Mouse (Mus musculus) midbrain, embryonic 11.5 days (tissue): ENCODE data around the gene Phc3. TPM values are rescaled to one million over a fixed set of nuclear protein-coding genes. Genes with fewer than 3 reads are reported as not detected.
"Not testable (repeated sequence)": the region's sequence is repeated elsewhere in the genome, so short reads cannot be mapped to it uniquely, and the experiment has no call there.

Experiments used
- ATAC-seq: fragments of 200-750 bp; cut with Nextera tagmentation; 2 replicates; pipeline ENCODE4 v1.8.0; 2017; ENCODE audit warnings: moderate TSS enrichment, moderate library complexity; ENCODE audit not compliant: low FRiP score
- DNase-seq: peaks from one replicate; pipeline ENCODE4 v3.0.0; 2015; ENCODE audit warnings: low spot score; ENCODE audit errors: missing footprints
- H3K27ac ChIP-seq: fragments of 300-500 bp; sonication (generic); 2 replicates; pipeline ENCODE4 v1.5.1; 2014; ENCODE audit warnings: low read depth, low read length
- H3K27me3 ChIP-seq: fragments of 300-500 bp; sonication (generic); 2 replicates; pipeline ENCODE4 v1.6.1; 2014; ENCODE audit warnings: mild to moderate bottlenecking, low read length, moderate library complexity, mixed read lengths; ENCODE audit not compliant: control insufficient read depth, insufficient read depth
- H3K36me3 ChIP-seq: fragments of 300-500 bp; sonication (generic); 2 replicates; pipeline ENCODE4 v1.6.1; 2014; ENCODE audit warnings: mild to moderate bottlenecking, low read length, moderate library complexity, mixed read lengths; ENCODE audit not compliant: control insufficient read depth, insufficient read depth
- H3K4me1 ChIP-seq: fragments of 300-500 bp; sonication (generic); 2 replicates; pipeline ENCODE4 v1.6.1; 2014; ENCODE audit warnings: low read length; ENCODE audit not compliant: control insufficient read depth, insufficient read depth
- H3K4me2 ChIP-seq: fragments of 300-500 bp; sonication (generic); 2 replicates; pipeline ENCODE4 v1.6.1; 2014; ENCODE audit warnings: mild to moderate bottlenecking, moderate library complexity
- H3K4me3 ChIP-seq: fragments of 300-500 bp; sonication (generic); 2 replicates; pipeline ENCODE4 v1.5.1; 2014; ENCODE audit warnings: low read depth, low read length
- H3K9ac ChIP-seq: fragments of 300-500 bp; sonication (generic); 2 replicates; pipeline ENCODE4 v1.6.1; 2014; ENCODE audit warnings: low read length
- H3K9me3 ChIP-seq: fragments of 300-500 bp; sonication (generic); 2 replicates; pipeline ENCODE4 v1.6.1; 2016; ENCODE audit warnings: low read length; ENCODE audit not compliant: control insufficient read depth
- WGBS: fragments of 180-500 bp; shearing (Covaris S2); extraction: QIAGEN DNeasy Blood & Tissue Kit; methylation state at CpG from one replicate; pipeline ENCODE4 v1.1.7; 2014; 5-methylcytosine and 5-hydroxymethylcytosine counted together
- polyA plus RNA-seq: library from polyadenylated mRNA; unstranded; fragments of >200 nt; fragmentation: Nextera tagmentation; extraction: Ambion mirVana; gene quantifications from 2 replicates; pipeline ENCODE4 v1.2.1, GENCODE M21; 2014

Gene Phc3
- polyA plus RNA-seq, 1 experiment from 2014 or later = 4.6 TPM

DNA sequence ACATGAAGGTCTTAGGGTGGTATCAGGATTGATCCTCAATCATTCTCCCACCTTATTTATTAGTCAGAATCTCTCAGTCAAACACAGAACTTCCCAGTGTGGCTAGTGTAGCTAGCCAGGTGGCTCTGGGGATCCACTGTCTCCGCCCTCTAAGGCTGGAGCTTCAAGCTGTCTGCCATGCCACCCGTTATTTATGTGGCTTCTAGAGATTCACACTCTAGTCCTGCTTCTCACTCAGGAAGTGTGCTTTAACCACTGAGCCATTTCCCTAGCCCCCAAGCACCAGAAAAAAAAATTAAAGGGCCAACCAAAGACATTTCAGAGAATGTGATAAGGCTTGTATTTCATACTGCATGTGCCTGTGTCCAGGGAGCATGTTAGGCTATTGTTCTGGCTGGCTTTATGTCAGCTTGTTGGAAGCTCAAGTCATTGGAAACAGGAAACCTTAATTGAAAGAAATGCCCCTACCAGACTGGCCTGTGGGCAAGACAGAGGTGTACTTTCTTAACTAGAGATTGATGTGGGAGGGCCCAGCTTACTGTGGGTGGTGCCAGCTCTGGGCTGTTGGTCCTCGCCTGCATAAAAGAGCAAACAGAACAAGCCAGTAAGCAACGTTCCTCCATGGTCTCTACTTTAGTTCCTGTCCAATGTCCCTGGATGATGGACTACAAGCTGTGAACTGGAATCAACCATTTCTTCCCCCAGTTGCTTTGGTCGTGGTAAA lies 105.3 kb downstream of the Phc3 start:
- ATAC-seq (no peak), DNase-seq (peak; percentile 12)
- Histone ChIP-seq H3K36me3 (no peaks in the 10 kb centered on the region), H3K27me3 (no peaks in the 10 kb centered on the region), H3K4me2 (no peak overlapping the region), H3K4me3 (no peak overlapping the region), H3K4me1 (no peaks in the 10 kb centered on the region), H3K9me3 (no peaks in the 10 kb centered on the region), H3K9ac (no peak overlapping the region), H3K27ac (no peak overlapping the region)
- WGBS = 77% methylated on average over 5 of the region's 5 CpGs

DNA sequence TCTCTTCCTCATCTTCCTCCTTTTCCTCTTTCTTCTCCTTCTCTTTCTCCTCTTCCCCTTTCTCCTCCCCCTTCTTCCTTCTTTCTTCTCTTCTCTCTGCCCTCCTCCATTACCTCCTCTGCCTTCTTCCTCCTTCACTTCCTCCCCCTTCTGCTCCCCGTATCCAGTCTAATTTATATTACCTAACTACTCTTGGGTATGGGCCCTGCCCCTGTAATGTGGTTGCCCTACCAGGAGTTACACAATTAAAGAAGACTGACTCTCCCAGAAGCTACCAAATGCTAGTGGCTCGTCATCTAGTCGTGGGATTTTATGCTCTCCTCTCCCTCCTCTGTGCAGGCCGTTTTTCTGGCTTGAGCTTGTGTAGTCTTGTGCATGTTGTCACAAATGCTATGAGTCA lies 108.5 kb downstream of the Phc3 start:
- no peak overlapping the region for H3K4me3 ChIP-seq
- WGBS = 90% methylated on average over 4 of the region's 4 CpGs
- no peaks in the 10 kb centered on the region for H3K36me3 ChIP-seq
- ATAC-seq = no peak
- H3K4me1 ChIP-seq = no peaks in the 10 kb centered on the region
- H3K27me3 ChIP-seq = peaks cover 9% of the 10 kb centered on the region
- peak; percentile 28 for DNase-seq
- no peak overlapping the region for H3K27ac ChIP-seq
- no peak overlapping the region for H3K4me2 ChIP-seq
- no peaks in the 10 kb centered on the region for H3K9me3 ChIP-seq
- no peak overlapping the region for H3K9ac ChIP-seq

DNA sequence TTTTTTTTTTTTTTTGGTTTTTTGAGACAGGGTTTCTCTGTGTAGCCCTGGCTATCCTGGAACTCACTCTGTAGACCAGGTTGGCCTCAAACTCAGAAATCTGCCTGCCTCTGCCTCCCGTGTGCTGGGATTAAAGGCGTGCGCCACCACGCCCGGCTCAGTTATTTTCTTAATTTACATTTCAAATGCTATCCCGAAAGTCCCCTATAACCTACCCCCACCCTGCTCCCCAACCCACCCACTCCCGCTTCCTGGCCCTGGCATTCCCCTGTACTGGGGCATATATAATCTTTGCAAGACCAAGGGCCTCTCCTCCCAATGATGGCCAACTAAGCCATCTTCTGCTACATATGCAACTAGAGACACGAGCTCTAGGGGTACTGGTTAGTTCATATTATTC lies 109.6 kb downstream of the Phc3 start:
- not testable (repeated sequence) for DNase-seq, ATAC-seq

DNA sequence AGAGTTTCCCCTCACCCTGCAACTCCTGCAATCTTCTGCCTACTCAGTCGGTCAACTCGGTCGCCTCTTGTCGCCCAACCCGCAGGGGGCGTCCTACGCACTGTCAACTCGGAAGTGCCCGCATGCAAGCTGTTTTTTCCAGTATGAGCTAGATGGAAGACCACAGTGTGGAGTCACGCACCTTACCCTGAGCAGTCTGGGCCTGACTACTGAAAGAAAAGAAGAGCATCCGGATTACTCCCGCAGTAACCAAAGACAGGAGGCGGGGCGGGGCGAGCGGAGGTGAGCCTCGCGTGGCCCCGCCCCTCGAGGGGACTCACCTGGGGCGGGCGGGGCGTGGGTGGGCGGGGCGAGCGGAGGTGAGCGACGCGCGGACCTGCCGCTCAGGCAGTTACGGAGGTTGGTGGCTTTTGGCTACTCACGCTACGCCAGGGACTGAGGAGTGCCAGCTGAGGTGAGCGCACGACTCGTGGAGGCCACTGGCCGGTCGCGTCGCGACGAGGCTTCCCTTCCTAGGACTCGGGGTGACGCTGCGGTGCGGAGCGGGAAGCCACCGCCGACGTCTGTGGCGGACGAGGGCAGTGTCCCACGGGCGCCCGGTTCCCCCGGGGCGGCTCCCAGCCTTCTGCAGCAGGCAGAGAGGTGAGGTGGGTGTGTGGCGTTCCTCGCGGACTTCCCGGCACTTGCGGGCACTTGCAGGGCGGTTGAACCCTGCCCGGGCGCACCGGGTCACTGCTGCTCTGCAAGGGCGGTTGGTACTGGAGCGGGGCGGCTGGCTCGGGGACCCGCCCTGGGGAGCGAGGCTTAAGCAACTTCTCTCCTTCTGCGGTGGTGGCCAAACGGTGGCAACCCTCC lies 113.4 kb downstream of the Phc3 start, which contains the start of gene Gpr160:
Gene Gpr160, plus strand, starts transcription at position 347 of the 855 bp plus-strand sequence.
- peak; percentile 88 for DNase-seq

More for the DNA sequence above, 109.6 kb downstream of the Phc3 start:
- H3K27ac ChIP-seq, H3K36me3 ChIP-seq, H3K4me3 ChIP-seq, H3K9ac ChIP-seq, H3K9me3 ChIP-seq, H3K4me1 ChIP-seq, H3K4me2 ChIP-seq: not testable (repeated sequence)
- WGBS = 93% methylated on average over 8 of the region's 8 CpGs
- peaks cover 16% of the 10 kb centered on the region for H3K27me3 ChIP-seq

DNA sequence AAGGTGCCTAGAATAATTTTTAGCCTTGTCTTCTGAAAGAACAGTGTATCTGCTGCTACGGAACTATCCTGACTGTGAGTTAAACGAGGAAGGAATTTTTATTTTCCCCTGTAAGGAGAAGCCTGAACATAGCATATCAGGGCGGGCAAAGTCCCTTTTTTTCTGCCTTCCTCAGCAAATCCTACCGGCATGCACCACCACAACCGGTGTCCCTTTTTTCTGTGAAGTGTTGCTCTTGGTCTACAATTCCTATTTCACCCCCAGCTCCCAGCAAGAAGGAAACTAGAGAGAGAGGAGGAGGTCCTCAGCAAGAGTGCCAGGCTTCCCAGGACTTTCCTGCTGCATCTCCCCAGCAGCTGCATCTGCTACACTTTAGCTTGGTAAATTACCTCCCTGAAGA lies 115.6 kb downstream of the Phc3 start:
- no peak overlapping the region for H3K4me2 ChIP-seq
- DNase-seq = peak; percentile 75
- H3K36me3 ChIP-seq = no peaks in the 10 kb centered on the region
- no peak overlapping the region for H3K27ac ChIP-seq
- peaks cover 16% of the 10 kb centered on the region for H3K27me3 ChIP-seq
- no peaks in the 10 kb centered on the region for H3K9me3 ChIP-seq
- no peak for ATAC-seq
- no peak overlapping the region for H3K4me3 ChIP-seq
- H3K4me1 ChIP-seq = no peaks in the 10 kb centered on the region
- WGBS = 92% methylated on average over 5 of the region's 5 CpGs
- H3K9ac ChIP-seq = no peak overlapping the region

More for the DNA sequence above, 113.4 kb downstream of the Phc3 start, which contains the start of gene Gpr160:
- ATAC-seq = peak; percentile 70; the same call in 1 of the 2 replicates
- Histone ChIP-seq H3K27me3 (peaks cover 16% of the 10 kb centered on the region), H3K4me3 (peak within 1 kb of the TSS; percentile 38), H3K27ac (no peak within 1 kb of the TSS), H3K4me1 (no peaks in the 10 kb centered on the region), H3K9ac (peak within 1 kb of the TSS; percentile 49), H3K9me3 (no peaks in the 10 kb centered on the region), H3K4me2 (peak within 1 kb of the TSS; percentile 73), H3K36me3 (no peaks in the 10 kb centered on the region)
- under 1% methylated on average over 74 of the region's 75 CpGs for WGBS

DNA sequence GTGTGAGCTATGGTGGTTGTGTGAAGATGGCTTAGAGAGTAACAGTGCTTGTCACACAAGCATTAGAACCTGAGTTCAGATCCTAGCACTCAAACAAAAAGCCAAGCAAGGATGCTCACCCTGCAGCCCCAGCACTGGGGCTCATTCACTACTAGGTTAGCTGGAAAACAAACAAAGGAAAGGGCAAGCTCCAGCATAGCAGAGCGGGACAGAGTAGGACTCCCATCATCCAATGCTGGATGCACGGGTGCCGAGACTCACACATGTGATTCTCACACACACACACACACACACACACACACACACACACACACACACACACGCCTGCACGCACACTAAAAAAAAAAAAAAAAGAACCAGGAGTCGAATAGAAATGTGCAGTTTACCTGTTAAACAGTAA lies 117.8 kb downstream of the Phc3 start:
- no peak for ATAC-seq
- WGBS = 88% methylated on average over 4 of the region's 6 CpGs

More for the DNA sequence above, 117.8 kb downstream of the Phc3 start:
- Histone ChIP-seq H3K9me3 (no peaks in the 10 kb centered on the region), H3K4me2 (no peak overlapping the region), H3K4me1 (no peaks in the 10 kb centered on the region), H3K36me3 (no peaks in the 10 kb centered on the region), H3K27me3 (peaks cover 14% of the 10 kb centered on the region), H3K9ac (no peak overlapping the region), H3K4me3 (no peak overlapping the region), H3K27ac (no peak overlapping the region)
- no peak for DNase-seq

Other genes with a start within 250 kb of the Phc3 start
- not detected in 2 replicates for gene Samd7, start 223.1 kb downstream of the Phc3 start, polyA plus RNA-seq
- gene Sec62, start 176.5 kb downstream of the Phc3 start, polyA plus RNA-seq = 73.0 and 75.9 TPM in 2 replicates
- 1.1 TPM in 2 replicates for gene Gpr160, start 113.5 kb downstream of the Phc3 start, polyA plus RNA-seq
- 37.9 and 41.9 TPM in 2 replicates for gene Prkci, start 26.3 kb upstream of the Phc3 start, polyA plus RNA-seq
- 43.9 and 55.0 TPM in 2 replicates for gene Skil, start 125.6 kb upstream of the Phc3 start, polyA plus RNA-seq
- gene Cldn11, start 180.5 kb upstream of the Phc3 start, polyA plus RNA-seq = 8.7 and 9.6 TPM in 2 replicates